In genomic region chr3:157079966-157080306, GRCm38 (mm10) we compare ENCODE assay signal across 19 mouse cellular contexts.
DNase-seq lines count a peak whose midpoint lies in the region; ATAC-seq and TF ChIP-seq lines count a peak whose summit lies in the region.
"Had no signal": no experiment of that assay in that cellular context is flagged by ENCODE, and none has a peak within 500 bp of the region (broad histone marks: within the 10 kb centered on the region; RNA-seq: fewer than 3 reads in every experiment).

No protein-coding gene starts in this region.

- DNase-seq in heart, adult 11 months: no peak
- no peak for DNase-seq in heart, adult 18-20 months
- peak; percentile 63 for DNase-seq in lung, embryonic 14.5 days
- no peak for DNase-seq in lung, adult 2 months
- peak; percentile 47 for DNase-seq in telencephalon, adult 2 months (ENCODE audit: low read depth, low spot score)
- DNase-seq: adrenal gland, adult 2 months; adrenal gland, postnatal 25 days; cerebellum, adult 2 months; cerebellum, postnatal 10 days; gastrocnemius, adult 2 months; gastrocnemius, postnatal 25 days; heart, postnatal 10 days had no signal

- no peak overlapping the region for H3K4me3 ChIP-seq in heart, embryonic 11.5 days (ENCODE audit: low read depth, low read length)
- no peak overlapping the region for H3K4me3 ChIP-seq in heart, embryonic 15.5 days
- no peak overlapping the region for H3K4me3 ChIP-seq in lung, embryonic 14.5 days (ENCODE audit: low read depth, low read length)
- no peak overlapping the region for H3K4me3 ChIP-seq in lung, adult 2 months (replicated peaks; ENCODE audit: extremely low read depth, low read depth, low read length)
- no peak overlapping the region for H3K4me3 ChIP-seq in forebrain, embryonic 12.5 days (replicated peaks)
- H3K4me3 ChIP-seq: gastrocnemius, adult 2 months; hindbrain, embryonic 10.5 days; intestine, embryonic 15.5 days had no signal

- H3K4me1 ChIP-seq in heart, embryonic 11.5 days (ENCODE audit: control insufficient read depth, insufficient read depth, low read length): peaks cover 4% of the 10 kb centered on the region; the same call in 1 of the 2 replicates
- no peaks in the 10 kb centered on the region for H3K4me1 ChIP-seq in heart, embryonic 15.5 days (replicated peaks)
- H3K4me1 ChIP-seq in lung, embryonic 14.5 days (ENCODE audit: insufficient read depth): peaks cover 4% of the 10 kb centered on the region; the same call in 1 of the 2 replicates
- no peaks in the 10 kb centered on the region for H3K4me1 ChIP-seq in lung, adult 2 months (ENCODE audit: control insufficient read depth, insufficient read depth, low read length)
- H3K4me1 ChIP-seq in forebrain, embryonic 12.5 days: no peaks in the 10 kb centered on the region
- H3K4me1 ChIP-seq: hindbrain, embryonic 10.5 days; intestine, embryonic 15.5 days had no signal

- H3K27me3 ChIP-seq in heart, embryonic 11.5 days (ENCODE audit: control insufficient read depth, insufficient read depth, low read length): no peaks in the 10 kb centered on the region
- no peaks in the 10 kb centered on the region for H3K27me3 ChIP-seq in heart, embryonic 15.5 days
- H3K27me3 ChIP-seq in lung, embryonic 14.5 days (ENCODE audit: insufficient read depth, low read length): no peaks in the 10 kb centered on the region
- no peaks in the 10 kb centered on the region for H3K27me3 ChIP-seq in forebrain, embryonic 12.5 days
- H3K27me3 ChIP-seq: intestine, embryonic 15.5 days had no signal

- peak overlapping the region; percentile 72 for H3K27ac ChIP-seq in heart, embryonic 11.5 days (ENCODE audit: low read depth, low read length)
- H3K27ac ChIP-seq in heart, embryonic 15.5 days: peak overlapping the region; percentile 23; the same call in 1 of the 2 replicates
- peak overlapping the region; percentile 55; the same call in 1 of the 2 replicates for H3K27ac ChIP-seq in lung, embryonic 14.5 days (ENCODE audit: low read depth)
- H3K27ac ChIP-seq in forebrain, embryonic 12.5 days: no peak overlapping the region
- H3K27ac ChIP-seq: gastrocnemius, adult 2 months; hindbrain, embryonic 10.5 days; hindbrain, embryonic 14.5 days; intestine, embryonic 15.5 days had no signal

- H3K9ac ChIP-seq in heart, embryonic 11.5 days (ENCODE audit: low read depth, low read length): no peak overlapping the region
- H3K9ac ChIP-seq in heart, embryonic 15.5 days: no peak overlapping the region
- no peak overlapping the region for H3K9ac ChIP-seq in lung, embryonic 14.5 days
- H3K9ac ChIP-seq in forebrain, embryonic 12.5 days: no peak overlapping the region
- H3K9ac ChIP-seq: hindbrain, embryonic 14.5 days; intestine, embryonic 15.5 days had no signal

- no peak for ATAC-seq in heart, embryonic 11.5 days (replicated peaks; ENCODE audit: insufficient number of reproducible peaks, low FRiP score, low TSS enrichment)
- ATAC-seq in heart, embryonic 15.5 days (replicated peaks; ENCODE audit: insufficient number of reproducible peaks, insufficient read depth, low FRiP score, low read depth): no peak
- peak; percentile 22; the same call in 1 of the 2 replicates for ATAC-seq in lung, embryonic 14.5 days (ENCODE audit: insufficient read depth)
- no peak for ATAC-seq in forebrain, embryonic 12.5 days (ENCODE audit: low FRiP score)
- ATAC-seq: forebrain, embryonic 16.5 days; intestine, embryonic 15.5 days had no signal

- no peaks in the 10 kb centered on the region for H3K9me3 ChIP-seq in heart, embryonic 11.5 days (replicated peaks; ENCODE audit: control insufficient read depth, low read length)
- no peaks in the 10 kb centered on the region for H3K9me3 ChIP-seq in heart, embryonic 15.5 days (replicated peaks)
- H3K9me3 ChIP-seq in lung, embryonic 14.5 days (ENCODE audit: low read depth, low read length): no peaks in the 10 kb centered on the region
- no peaks in the 10 kb centered on the region for H3K9me3 ChIP-seq in forebrain, embryonic 12.5 days
- H3K9me3 ChIP-seq: hindbrain, embryonic 10.5 days; intestine, embryonic 15.5 days had no signal

- WGBS in heart, embryonic 11.5 days (ENCODE audit: insufficient replicate concordance): 53% methylated on average over 1 of the region's 1 CpGs
- WGBS in heart, embryonic 15.5 days: 54% methylated on average over 1 of the region's 1 CpGs
- 6% methylated on average over 1 of the region's 1 CpGs for WGBS in lung, embryonic 14.5 days
- 25% methylated on average over 1 of the region's 1 CpGs for WGBS in lung, adult 2 months
- WGBS in forebrain, embryonic 12.5 days: 79% methylated on average over 1 of the region's 1 CpGs

- TF ChIP-seq CTCF in lung, embryonic 14.5 days (IDR thresholded peaks at IDR 0.05; ENCODE audit: low read depth): no peak
- TF ChIP-seq CTCF in lung, adult 2 months (IDR thresholded peaks at IDR 0.05; ENCODE audit: insufficient read depth, low read length): no peak

- no peaks in the 10 kb centered on the region for H3K36me3 ChIP-seq in heart, embryonic 11.5 days (ENCODE audit: control insufficient read depth, insufficient read depth, low read length)
- H3K36me3 ChIP-seq in heart, embryonic 15.5 days: no peaks in the 10 kb centered on the region
- no peaks in the 10 kb centered on the region for H3K36me3 ChIP-seq in lung, embryonic 14.5 days (ENCODE audit: insufficient read depth)
- H3K36me3 ChIP-seq in forebrain, embryonic 12.5 days (replicated peaks): no peaks in the 10 kb centered on the region
- H3K36me3 ChIP-seq: hindbrain, embryonic 10.5 days; intestine, embryonic 15.5 days had no signal

- TF ChIP-seq POLR2A in lung, adult 2 months (IDR thresholded peaks at IDR 0.05; ENCODE audit: borderline replicate concordance, extremely low read depth, low read depth, low read length): no peak

- H3K4me2 ChIP-seq in heart, embryonic 11.5 days: no peak overlapping the region
- H3K4me2 ChIP-seq in heart, embryonic 15.5 days: no peak overlapping the region
- H3K4me2 ChIP-seq in lung, embryonic 14.5 days: no peak overlapping the region
- H3K4me2 ChIP-seq in forebrain, embryonic 12.5 days: no peak overlapping the region
- H3K4me2 ChIP-seq: hindbrain, embryonic 14.5 days; intestine, embryonic 15.5 days had no signal

Comparison
In these comparisons a context has a peak if more than half of its experiments do, and no peak if none do; other contexts are left out.
1. DNase-seq: peak in lung, embryonic 14.5 days (single experiment) and telencephalon, adult 2 months (single experiment); none in heart, adult 11 months (single experiment), heart, adult 18-20 months (0 of 2) and lung, adult 2 months (single experiment).